Mouse (Mus musculus) spleen, postnatal 4 days (tissue): ENCODE results near the gene Smgc.
"Not testable (repeated sequence)": the region's sequence is repeated elsewhere in the genome, so short reads cannot be mapped to it uniquely, and the experiment has no call there.

Experiments
- DNase-seq, 2 experiments: peaks; one replicate each; pipeline ENCODE4 v3.0.0; 2022; ENCODE audit warnings: low spot score in 2 of 2

The Smgc gene

GRCm38 (mm10) chr15:91837965-91838364 lies at the start of gene Smgc:
Smgc (plus strand) TSS chr15:91838265.
- DNase-seq, result no peak

DNA sequence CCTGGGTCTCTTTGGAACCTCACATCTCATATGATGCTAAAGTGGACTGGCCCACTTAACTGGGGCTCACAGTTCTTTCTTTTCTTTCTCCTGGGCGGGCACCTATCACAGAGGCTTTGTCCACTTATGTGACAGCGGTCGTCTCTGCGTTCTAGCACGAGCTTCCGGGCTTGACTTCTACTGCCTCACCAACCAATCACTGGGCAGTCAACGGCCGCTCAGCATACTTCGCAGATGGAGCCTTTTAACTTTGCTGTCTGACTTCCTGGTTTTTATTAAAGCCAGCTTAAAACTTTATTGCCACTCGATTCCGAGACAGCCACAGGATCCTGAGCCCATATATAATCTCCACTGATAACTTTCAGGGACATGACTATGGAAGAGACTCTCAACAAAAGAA lies 49.7 kb upstream of the Smgc start:
- DNase-seq, result no peak

DNA sequence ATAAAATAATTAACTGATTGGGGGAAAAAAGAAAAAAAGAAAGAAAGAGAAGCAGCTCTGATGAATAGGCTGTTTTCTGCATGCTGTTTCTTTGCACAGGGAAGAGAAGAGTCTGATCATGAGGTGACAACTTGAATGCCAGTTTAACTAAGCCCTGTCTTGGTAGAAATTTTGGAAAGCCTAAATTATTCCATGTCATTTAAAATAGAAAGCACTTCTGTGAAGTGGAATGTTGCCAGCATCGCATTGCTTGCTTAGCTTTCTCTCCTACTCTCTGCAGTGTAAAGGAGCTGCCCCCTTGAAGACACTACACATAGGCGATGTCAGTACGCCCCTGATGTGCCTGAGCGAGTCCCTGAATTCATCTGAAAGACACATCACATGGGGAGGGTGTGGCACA lies 31.6 kb upstream of the Smgc start:
- DNase-seq, result no peak

DNA sequence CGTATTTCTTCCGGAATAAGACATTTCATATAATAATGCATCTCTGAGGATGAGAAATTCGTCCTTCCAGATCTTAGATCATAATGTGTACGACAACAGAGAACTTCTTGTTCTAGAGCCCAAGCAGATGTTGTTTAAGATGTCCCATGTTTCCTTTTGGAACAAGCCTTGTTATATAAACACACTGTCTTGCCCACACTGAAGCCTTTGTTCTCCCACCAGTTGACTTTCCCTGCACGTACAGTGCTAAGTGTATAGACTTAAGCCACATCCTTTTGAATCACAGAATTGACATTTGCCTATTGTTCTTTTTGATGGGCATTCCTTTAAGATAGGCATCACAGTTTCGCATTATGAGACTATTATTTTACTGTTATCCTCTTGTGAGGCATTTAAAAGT lies 2.7 kb upstream of the Smgc start:
- DNase-seq, result no peak

- DNase-seq, result not testable (repeated sequence)
Measured at GRCm38 (mm10) chr15:91864130-91864529, 26.1 kb downstream of the Smgc start.

DNA sequence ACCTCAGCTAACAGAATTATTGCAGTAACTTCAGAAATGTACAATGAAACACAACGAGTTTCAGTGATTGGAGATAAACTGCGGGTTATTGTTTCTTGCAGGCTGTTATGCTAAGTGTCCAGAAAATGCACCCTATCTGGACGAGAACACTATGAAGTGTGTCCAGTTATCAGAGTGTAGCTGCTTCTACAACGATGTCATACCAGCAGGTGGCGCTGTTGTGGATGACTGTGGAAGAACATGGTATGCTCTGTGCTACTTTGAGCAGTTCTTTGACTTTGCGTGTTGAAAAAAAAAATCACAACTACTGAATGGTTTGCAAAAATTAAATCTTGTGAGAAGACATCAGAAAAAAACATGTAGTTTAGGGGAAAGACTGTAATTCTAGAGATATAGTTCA lies 62.2 kb downstream of the Smgc start:
- DNase-seq, result no peak

DNA sequence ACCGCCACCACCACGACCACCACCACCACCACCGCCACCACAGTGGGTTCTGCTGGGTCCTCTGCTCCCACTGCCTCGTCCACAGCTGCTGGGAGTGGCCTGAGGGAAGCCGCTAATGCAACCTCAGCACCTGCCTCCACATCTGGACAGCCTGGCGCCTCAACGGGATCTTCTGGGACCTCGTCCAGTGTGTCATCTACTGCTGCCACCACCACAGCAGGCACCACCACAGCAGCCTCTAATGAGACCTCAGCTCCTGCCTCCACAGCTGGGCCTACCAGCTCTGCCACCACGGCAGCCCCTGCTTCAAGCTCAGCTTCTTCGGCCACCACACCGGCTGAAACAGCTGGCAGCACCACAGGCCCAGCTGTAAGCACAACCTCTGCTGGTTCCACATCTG lies 69.0 kb downstream of the Smgc start:
- DNase-seq, result peak; percentile 60 to 89
